Mouse (Mus musculus) ES-Bruce4 (cell line): ENCODE results near the gene Col4a2.

ENCODE experiments used
- EP300 ChIP-seq: IDR thresholded peaks from 2 replicates; pipeline ENCODE4 v1.6.1; 2011; ENCODE audit warnings: low read depth, low read length; ENCODE audit not compliant: insufficient read depth
- POLR2A ChIP-seq: IDR thresholded peaks from one replicate; pipeline ENCODE4 v1.8.1; 2011; ENCODE audit warnings: low read length; ENCODE audit not compliant: insufficient read depth

DNA sequence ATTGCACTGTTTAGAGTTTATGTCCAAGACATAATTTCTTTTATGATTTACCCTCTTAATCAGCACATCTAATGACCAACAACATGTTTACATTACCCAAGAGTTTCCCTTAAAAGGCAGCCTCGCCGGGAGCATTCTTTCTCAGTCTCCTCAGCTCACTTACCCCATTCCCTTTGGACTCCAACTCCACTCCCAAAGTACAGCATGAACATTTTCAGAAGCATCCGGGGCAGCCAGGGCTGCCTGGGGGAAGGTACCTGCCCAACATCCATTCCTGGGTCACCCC, 13.3 kb upstream of the Col4a2 start:
- TF ChIP-seq POLR2A = no peak
- no peak for TF ChIP-seq EP300
